Mouse (Mus musculus): ENCODE measurements around the gene Spryd4.

- TF ChIP-seq CTCF (IDR thresholded peaks at IDR 0.05) (no peak), POLR2A (IDR thresholded peaks at IDR 0.05; ENCODE audit: insufficient read depth, low read depth, low read length) (no peak)
These were observed 36.3 kb downstream of the Spryd4 start for GRCm38 (mm10) chr10:128175302-128175701.
